Mouse (Mus musculus): Measurements from ENCODE around the gene Kcnip2. TPM values are rescaled to one million over a fixed set of nuclear protein-coding genes. Genes with fewer than 3 reads are reported as not detected.
"Not testable (repeated sequence)": the region's sequence is repeated elsewhere in the genome, so short reads cannot be mapped to it uniquely, and the experiment has no call there.

The Kcnip2 gene
- total RNA-seq, 2 experiments from 2014 or later, result 0.52 to 0.54 TPM

DNA sequence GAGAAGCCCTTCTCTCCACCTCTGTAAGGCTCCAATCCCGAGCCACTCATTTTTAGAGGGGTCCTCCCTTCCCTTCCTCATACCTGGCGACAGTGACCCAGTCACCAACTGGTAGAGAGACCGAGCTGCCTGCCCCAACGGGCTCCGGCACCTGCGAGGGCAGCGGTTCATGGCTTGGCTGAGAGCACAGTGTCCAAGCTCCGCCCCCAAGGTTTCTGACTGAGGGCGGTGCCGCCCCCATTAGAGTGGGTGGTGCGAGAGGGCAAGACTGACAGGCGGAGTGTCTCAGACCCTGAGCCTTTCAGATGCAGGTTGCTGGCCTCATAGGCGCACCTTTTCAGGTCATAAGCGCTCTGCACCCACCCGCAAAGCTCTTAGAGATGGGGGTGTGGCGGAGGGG is 3.7 kb downstream of the Kcnip2 start:
- DNase-seq (ENCODE audit: low spot score in 2 of 2), result peak in 1 of 2 experiments; percentile 28

DNA sequence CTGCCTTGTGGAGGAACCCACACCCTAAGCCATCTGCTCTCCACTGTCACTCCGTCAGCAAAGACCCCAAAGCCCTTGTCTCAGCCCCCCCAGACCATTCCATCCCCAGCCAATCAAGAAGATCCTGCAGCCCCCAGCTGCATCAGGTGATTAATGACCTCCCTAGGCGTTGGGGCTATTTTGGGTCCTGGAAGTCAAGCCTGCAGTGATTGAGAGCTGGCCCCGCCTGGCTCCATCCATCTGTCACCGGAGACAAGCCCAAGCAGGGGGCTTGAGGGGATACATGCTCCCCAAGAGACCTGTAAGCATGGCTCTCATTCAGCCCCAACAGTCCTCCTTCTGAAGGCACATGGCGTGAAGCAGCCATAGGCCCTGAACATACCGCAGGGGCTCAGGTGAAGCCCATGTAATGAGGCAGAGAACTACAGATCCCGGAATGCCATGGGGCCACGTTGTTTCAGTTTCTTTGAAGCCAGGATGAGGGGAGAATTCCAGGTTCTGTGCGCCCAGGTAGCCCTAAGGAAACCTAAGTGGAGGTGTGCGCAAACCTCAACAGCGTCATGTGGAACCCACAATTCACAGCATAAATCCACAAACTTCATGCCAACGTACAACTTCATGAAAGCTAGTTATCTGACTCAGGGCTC is 4.7 kb downstream of the Kcnip2 start:
- no peak for DNase-seq (ENCODE audit: low spot score in 2 of 2)

DNA sequence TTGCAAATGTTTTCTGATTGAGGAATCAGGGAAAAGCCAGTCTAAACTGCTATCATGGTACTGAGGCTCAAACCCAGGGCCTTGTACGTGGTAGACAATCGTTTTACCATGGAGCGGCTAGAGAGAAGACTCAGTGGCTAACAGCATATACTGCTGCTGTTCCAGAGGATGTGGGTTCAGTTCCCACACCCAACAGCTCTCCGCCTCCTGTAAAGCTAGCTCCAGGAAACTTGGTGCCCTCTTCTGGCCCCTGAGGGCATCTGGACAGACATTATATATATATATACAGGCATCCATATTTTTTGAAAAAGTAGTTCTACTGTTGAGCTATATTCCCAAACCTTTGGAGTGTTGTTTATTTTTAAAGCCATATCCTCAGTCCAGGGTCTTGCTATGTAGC is 8.1 kb downstream of the Kcnip2 start:
- no peak for DNase-seq (ENCODE audit: low spot score in 2 of 2)

GRCm38 (mm10) chr19:45805817-45806216 is 10.0 kb downstream of the Kcnip2 start:
- not testable (repeated sequence) for DNase-seq (ENCODE audit: low spot score in 2 of 2)

- DNase-seq (ENCODE audit: low spot score in 2 of 2), result no peak
Observed at GRCm38 (mm10) chr19:45804593-45805368, 11.1 kb downstream of the Kcnip2 start.

GRCm38 (mm10) chr19:45803408-45803807 is 12.5 kb downstream of the Kcnip2 start:
- no peak for DNase-seq (ENCODE audit: low spot score in 2 of 2)

DNA sequence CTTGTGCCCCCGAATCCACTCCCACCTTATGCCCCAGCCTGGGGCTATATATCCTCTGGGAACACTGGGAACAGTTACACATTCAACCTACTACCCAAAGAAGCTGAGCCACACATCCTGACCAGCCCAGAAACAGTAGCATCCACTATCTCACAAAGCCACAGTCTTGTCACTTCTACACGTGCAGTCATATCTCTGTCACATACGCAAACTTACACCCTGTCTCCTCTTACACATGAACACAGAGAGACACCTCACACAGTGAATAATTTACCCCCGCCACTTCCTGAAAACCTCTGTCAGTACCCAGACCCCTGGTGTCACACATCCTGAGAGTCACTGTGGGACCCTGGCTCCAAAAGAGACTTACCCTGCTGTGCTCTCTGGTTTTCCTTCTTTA is 13.2 kb downstream of the Kcnip2 start:
- DNase-seq (ENCODE audit: low spot score in 2 of 2), result no peak

GRCm38 (mm10) chr19:45796879-45797278 is 19.0 kb downstream of the Kcnip2 start:
- DNase-seq (ENCODE audit: low spot score in 2 of 2), result no peak

DNA sequence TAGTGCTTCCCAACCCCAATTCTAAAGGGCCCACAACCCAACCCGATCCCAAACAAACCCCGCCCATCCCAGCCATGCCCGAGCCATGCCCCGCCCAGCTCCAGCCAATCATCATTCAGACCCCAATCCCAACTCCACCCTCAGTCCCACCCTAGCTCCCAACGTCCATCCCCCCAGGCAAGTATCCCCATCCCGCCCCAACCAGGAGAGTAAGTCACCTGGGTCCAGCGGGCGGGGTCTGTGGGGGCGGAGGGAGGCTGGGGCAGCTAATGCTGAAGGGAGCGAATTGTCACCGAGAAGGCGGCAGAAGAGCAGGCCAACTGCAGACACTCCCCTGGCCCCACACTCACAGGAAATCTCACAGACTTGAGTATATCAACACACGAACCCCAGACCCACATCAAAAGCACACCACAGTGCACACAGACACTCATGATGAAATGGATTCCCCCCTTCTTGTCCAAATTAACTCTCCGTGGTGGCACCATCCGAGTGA is 19.8 kb downstream of the Kcnip2 start:
- no peak for DNase-seq (ENCODE audit: low spot score in 2 of 2)

GRCm38 (mm10) chr19:45795406-45795944 is 20.4 kb downstream of the Kcnip2 start:
- no peak for DNase-seq (ENCODE audit: low spot score in 2 of 2)

GRCm38 (mm10) chr19:45794718-45795117 is 21.1 kb downstream of the Kcnip2 start:
- no peak for DNase-seq (ENCODE audit: low spot score in 2 of 2)

DNA sequence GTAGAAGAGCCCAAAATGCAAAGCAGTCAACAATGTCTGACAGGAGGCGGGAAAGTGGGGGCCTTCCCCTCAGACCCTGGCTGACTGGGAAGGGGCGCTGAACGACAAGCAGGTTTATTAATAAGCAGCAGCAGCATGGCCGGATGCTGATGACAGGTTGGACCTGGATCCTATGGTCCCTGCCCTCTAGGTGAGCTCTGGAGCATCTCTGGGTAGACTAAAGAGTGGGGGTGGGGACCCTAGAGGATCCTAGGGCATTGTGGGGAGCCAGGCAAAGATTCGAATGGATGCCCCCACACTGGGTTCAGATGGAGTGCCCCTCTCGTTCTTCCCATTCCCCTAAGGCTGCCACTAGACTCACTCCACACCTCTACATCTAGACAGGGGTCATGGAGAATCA is 23.5 kb downstream of the Kcnip2 start:
- no peak for DNase-seq (ENCODE audit: low spot score in 2 of 2)

GRCm38 (mm10) chr19:45789888-45790874 is 25.7 kb downstream of the Kcnip2 start:
- DNase-seq (ENCODE audit: low spot score in 2 of 2), result no peak

DNA sequence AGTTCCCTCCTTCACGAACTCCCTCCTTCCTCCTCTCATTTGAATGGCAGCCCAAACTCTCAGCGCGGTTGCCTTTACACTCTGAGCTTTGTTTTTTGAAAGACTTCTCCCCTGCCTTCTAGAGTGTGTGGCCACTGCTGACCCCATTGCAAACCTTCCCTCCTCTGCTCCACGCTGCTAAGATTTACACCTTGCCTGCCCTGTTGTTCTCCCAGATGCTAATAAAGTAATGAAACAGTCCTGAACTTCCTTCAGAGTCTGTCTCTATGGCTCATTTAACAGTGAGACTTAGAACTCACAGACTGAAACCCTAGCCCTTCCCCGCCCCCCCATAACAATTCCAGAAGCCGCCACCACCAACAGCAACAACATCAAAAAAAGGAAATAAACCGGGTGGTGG is 26.5 kb downstream of the Kcnip2 start:
- DNase-seq (ENCODE audit: low spot score in 2 of 2), result no peak

DNA sequence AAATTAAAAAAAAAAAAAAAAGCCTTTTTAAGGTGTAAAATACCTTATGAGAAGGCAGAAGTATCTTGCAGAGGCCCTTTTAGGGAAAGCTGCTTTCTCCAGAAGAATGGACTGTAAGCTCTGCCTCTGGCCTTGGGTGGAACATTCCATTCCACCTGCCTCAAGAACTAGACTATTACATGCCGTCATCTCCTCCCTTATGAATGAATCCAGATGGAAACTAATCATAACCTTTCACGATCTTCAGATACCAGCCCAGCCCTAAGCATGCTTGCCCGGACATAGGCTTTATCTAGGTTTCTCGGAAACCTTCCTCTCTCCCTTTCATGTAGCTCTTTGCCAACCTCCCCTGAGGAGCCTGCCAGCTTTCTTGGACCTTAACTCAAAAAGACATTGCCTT is 27.5 kb downstream of the Kcnip2 start:
- no peak for DNase-seq (ENCODE audit: low spot score in 2 of 2)

- DNase-seq (ENCODE audit: low spot score in 2 of 2), result no peak
Observed at GRCm38 (mm10) chr19:45787450-45787849, 28.4 kb downstream of the Kcnip2 start.

- DNase-seq (ENCODE audit: low spot score in 2 of 2), result no peak
Observed at GRCm38 (mm10) chr19:45785470-45785869, 30.4 kb downstream of the Kcnip2 start.

DNA sequence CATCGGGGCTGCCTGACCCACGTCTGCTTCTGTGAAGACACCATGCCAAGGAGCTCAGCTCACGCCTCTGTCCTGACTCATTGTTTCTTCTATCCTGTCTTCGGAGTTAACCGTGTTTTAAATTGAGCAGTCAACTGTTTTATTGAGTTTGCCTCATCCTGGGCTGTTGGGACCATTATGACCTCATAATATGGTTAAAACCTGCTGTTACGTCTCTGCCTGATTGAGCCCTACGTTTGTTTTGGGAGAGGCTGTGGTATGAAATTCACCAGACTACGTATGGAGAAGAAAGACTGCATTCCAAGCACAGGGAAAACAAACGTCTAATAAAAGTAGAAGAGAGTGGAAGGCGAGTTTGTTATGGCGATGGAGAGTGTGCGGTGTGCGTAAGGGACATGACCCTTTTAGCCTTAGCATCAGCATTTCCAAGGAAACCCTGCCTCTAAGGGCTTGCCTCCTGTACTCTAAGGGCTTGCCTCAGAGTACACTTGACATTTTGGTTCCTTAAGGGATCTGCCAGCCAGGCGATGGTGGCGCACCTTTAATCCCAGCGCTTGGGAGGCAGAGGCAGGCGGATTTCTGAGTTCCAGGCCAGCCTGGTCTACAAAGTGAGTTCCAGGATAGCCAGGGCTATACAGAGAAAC is 31.8 kb downstream of the Kcnip2 start:
- DNase-seq (ENCODE audit: low spot score in 2 of 2), result no peak

GRCm38 (mm10) chr19:45783181-45783932 is 32.5 kb downstream of the Kcnip2 start, which contains the start of gene Mgea5:
Mgea5 (minus strand) TSS chr19:45783837.
- DNase-seq (ENCODE audit: low spot score in 2 of 2), result peak; percentile 92 to 97
